Mouse (Mus musculus): ENCODE results near the gene Kpna7. TPM values are rescaled to one million over a fixed set of nuclear protein-coding genes. Genes with fewer than 3 reads are reported as not detected.

Kpna7 gene
- total and polyA plus RNA-seq, 3 experiments, result 0.35 to 2.2 TPM; not detected in 1

DNA sequence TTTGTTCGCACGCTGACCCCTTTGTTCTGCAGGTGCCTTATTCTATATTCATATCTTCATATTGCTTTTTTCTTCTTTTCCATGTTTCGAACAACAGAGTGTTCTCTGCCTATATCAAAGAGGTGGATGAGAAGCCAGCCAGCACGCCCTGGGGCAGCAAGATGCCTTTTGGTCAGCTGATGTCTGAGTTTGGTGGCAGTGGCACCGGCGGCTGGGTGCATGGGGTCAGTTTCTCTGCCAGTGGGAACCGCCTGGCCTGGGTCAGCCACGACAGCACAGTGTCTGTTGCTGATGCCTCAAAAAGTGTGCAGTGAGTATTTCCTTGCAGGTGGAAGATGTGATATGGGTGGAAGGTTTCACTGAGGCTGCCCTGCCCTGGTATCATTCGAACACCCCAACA lies 17.1 kb upstream of the Kpna7 start:
- no peaks in the 10 kb centered on the region for H3K9me3 ChIP-seq (replicated peaks; ENCODE audit: insufficient read depth, low read length)
- H3K9ac ChIP-seq (ENCODE audit: control insufficient read depth, low read depth, low read length, poor library complexity, severe bottlenecking), result no peak overlapping the region
- no peak overlapping the region for H3K4me3 ChIP-seq (ENCODE audit: control insufficient read depth in 1 of 2, insufficient read depth in 1 of 2, low read depth in 2 of 2, low read length in 2 of 2)
- no peaks in the 10 kb centered on the region for H3K79me2 ChIP-seq (ENCODE audit: control insufficient read depth, insufficient read depth, low read length, poor library complexity)
- no peak for DNase-seq (ENCODE audit: low read depth, low spot score)
- H3K4me1 ChIP-seq (ENCODE audit: control insufficient read depth in 1 of 2, insufficient read depth in 2 of 2, low read length in 2 of 2), result peaks cover 13 to 35% of the 10 kb centered on the region in 2 experiments
- TF ChIP-seq ZNF384 (IDR thresholded peaks at IDR 0.05; ENCODE audit: low read depth, low read length), result no peak
- no peak for TF ChIP-seq MEF2A (IDR thresholded peaks at IDR 0.05; ENCODE audit: extremely low read depth, insufficient replicate concordance, low read depth, low read length, poor library complexity, severe bottlenecking)
- no peak for TF ChIP-seq ZKSCAN1 (IDR thresholded peaks at IDR 0.05; ENCODE audit: low read depth, low read length)
- TF ChIP-seq TCF12 (IDR thresholded peaks at IDR 0.05; ENCODE audit: low read depth, low read length), result no peak
- TF ChIP-seq BHLHE40 (IDR thresholded peaks at IDR 0.05; ENCODE audit: borderline replicate concordance, low read depth, low read length), result no peak
- no peak for TF ChIP-seq CHD1 (IDR thresholded peaks at IDR 0.05; ENCODE audit: low read depth, low read length)
- TF ChIP-seq TBP (IDR thresholded peaks at IDR 0.05; ENCODE audit: low read depth, low read length), result no peak
- TF ChIP-seq UBTF (IDR thresholded peaks at IDR 0.05; ENCODE audit: borderline replicate concordance, insufficient read depth, low read depth, low read length), result no peak
- TF ChIP-seq HCFC1 (IDR thresholded peaks at IDR 0.05; ENCODE audit: low read depth, low read length), result no peak
- no peak for TF ChIP-seq GABPA (IDR thresholded peaks at IDR 0.05; ENCODE audit: low read depth, low read length)
- no peak for TF ChIP-seq ELF1 (IDR thresholded peaks at IDR 0.05; ENCODE audit: low read depth, low read length)
- no peak for TF ChIP-seq CTCF (IDR thresholded peaks at IDR 0.05 in 2 of 3, conservative IDR thresholded peaks at IDR 0.05 in 1 of 3; ENCODE audit: control insufficient read depth in 1 of 3, insufficient read depth in 1 of 3, low read depth in 2 of 3, low read length in 3 of 3, poor library complexity in 1 of 3, severe bottlenecking in 1 of 3)
- no peak for TF ChIP-seq RAD21 (IDR thresholded peaks at IDR 0.05; ENCODE audit: low read depth, low read length)
- TF ChIP-seq KAT2A (conservative IDR thresholded peaks at IDR 0.05; ENCODE audit: low read depth, low read length), result no peak
- TF ChIP-seq MAZ (IDR thresholded peaks at IDR 0.05; ENCODE audit: low read depth, low read length), result no peak
- no peaks in the 10 kb centered on the region for H3K27me3 ChIP-seq (ENCODE audit: control insufficient read depth in 1 of 2, insufficient read depth in 2 of 2, low read length in 2 of 2)
- no peak overlapping the region for H3K27ac ChIP-seq (ENCODE audit: control insufficient read depth, low read depth, low read length)
- peaks cover 28 to 31% of the 10 kb centered on the region in 2 experiments for H3K36me3 ChIP-seq (ENCODE audit: control insufficient read depth in 1 of 2, insufficient read depth in 2 of 2, low read length in 2 of 2)

- H3K27ac ChIP-seq (ENCODE audit: control insufficient read depth, low read depth, low read length), result peak overlapping the region; percentile 75
- H3K9me3 ChIP-seq (replicated peaks; ENCODE audit: insufficient read depth, low read length), result no peaks in the 10 kb centered on the region
- H3K4me3 ChIP-seq (ENCODE audit: control insufficient read depth in 1 of 2, insufficient read depth in 1 of 2, low read depth in 2 of 2, low read length in 2 of 2), result no peak overlapping the region
- H3K79me2 ChIP-seq (ENCODE audit: control insufficient read depth, insufficient read depth, low read length, poor library complexity), result no peaks in the 10 kb centered on the region
- H3K36me3 ChIP-seq (ENCODE audit: control insufficient read depth in 1 of 2, insufficient read depth in 2 of 2, low read length in 2 of 2), result peaks cover 23 to 52% of the 10 kb centered on the region in 2 experiments
- H3K27me3 ChIP-seq (ENCODE audit: control insufficient read depth in 1 of 2, insufficient read depth in 2 of 2, low read length in 2 of 2), result no peaks in the 10 kb centered on the region
- H3K9ac ChIP-seq (ENCODE audit: control insufficient read depth, low read depth, low read length, poor library complexity, severe bottlenecking), result no peak overlapping the region
- peak; percentile 96 for DNase-seq (ENCODE audit: low read depth, low spot score)
- H3K4me1 ChIP-seq (ENCODE audit: control insufficient read depth in 1 of 2, insufficient read depth in 2 of 2, low read length in 2 of 2), result peaks cover 17 to 36% of the 10 kb centered on the region in 2 experiments
- TF ChIP-seq TCF12 (IDR thresholded peaks at IDR 0.05; ENCODE audit: low read depth, low read length) (peak; percentile 89), RAD21 (IDR thresholded peaks at IDR 0.05; ENCODE audit: low read depth, low read length) (no peak), MYC (IDR thresholded peaks at IDR 0.05; ENCODE audit: low read depth, low read length) (peak; percentile 63), MYB (IDR thresholded peaks at IDR 0.05; ENCODE audit: low read depth, low read length) (peak; percentile 87), MXI1 (IDR thresholded peaks at IDR 0.05; ENCODE audit: low read depth, low read length) (peak; percentile 63; the same call in 1 of the 2 replicates), UBTF (IDR thresholded peaks at IDR 0.05; ENCODE audit: borderline replicate concordance, insufficient read depth, low read depth, low read length) (no peak), ZKSCAN1 (IDR thresholded peaks at IDR 0.05; ENCODE audit: low read depth, low read length) (no peak), BHLHE40 (IDR thresholded peaks at IDR 0.05; ENCODE audit: borderline replicate concordance, low read depth, low read length) (no peak), TBP (IDR thresholded peaks at IDR 0.05; ENCODE audit: low read depth, low read length) (peak; percentile 99), EP300 (IDR thresholded peaks at IDR 0.05; ENCODE audit: low read depth in 1 of 2, low read length in 2 of 2) (peak; percentile 94 to 97), RCOR1 (IDR thresholded peaks at IDR 0.05; ENCODE audit: low read depth, low read length) (peak; percentile 86), POLR2AphosphoS2 (IDR thresholded peaks at IDR 0.05; ENCODE audit: low read length) (peak; percentile 88), CTCF (IDR thresholded peaks at IDR 0.05 in 2 of 3, conservative IDR thresholded peaks at IDR 0.05 in 1 of 3; ENCODE audit: control insufficient read depth in 1 of 3, insufficient read depth in 1 of 3, low read depth in 2 of 3, low read length in 3 of 3, poor library complexity in 1 of 3, severe bottlenecking in 1 of 3) (peak in 1 of 3 experiments; percentile 36; a peak in 3 of 6 replicates), TAL1 (IDR thresholded peaks at IDR 0.05; ENCODE audit: low read length) (peak; percentile 86), POLR2A (IDR thresholded peaks at IDR 0.05; ENCODE audit: control insufficient read depth in 1 of 2, insufficient read depth in 1 of 2, low read depth in 1 of 2, low read length in 2 of 2, poor library complexity in 1 of 2) (peak in 1 of 2 experiments; percentile 64; a peak in 2 of 4 replicates), ETS1 (IDR thresholded peaks at IDR 0.05; ENCODE audit: low read depth, low read length) (peak; percentile 93), GATA1 (IDR thresholded peaks at IDR 0.05; ENCODE audit: low read depth, low read length) (peak; percentile 95), ELF1 (IDR thresholded peaks at IDR 0.05; ENCODE audit: low read depth, low read length) (no peak), MEF2A (IDR thresholded peaks at IDR 0.05; ENCODE audit: extremely low read depth, insufficient replicate concordance, low read depth, low read length, poor library complexity, severe bottlenecking) (no peak), JUND (IDR thresholded peaks at IDR 0.05; ENCODE audit: low read depth, low read length) (peak; percentile 67; the same call in 1 of the 2 replicates), MAFK (IDR thresholded peaks at IDR 0.05; ENCODE audit: borderline replicate concordance, low read depth, low read length) (peak; percentile 76), SIN3A (IDR thresholded peaks at IDR 0.05; ENCODE audit: low read length) (peak; percentile 79), HCFC1 (IDR thresholded peaks at IDR 0.05; ENCODE audit: low read depth, low read length) (no peak), KAT2A (conservative IDR thresholded peaks at IDR 0.05; ENCODE audit: low read depth, low read length) (no peak), CHD1 (IDR thresholded peaks at IDR 0.05; ENCODE audit: low read depth, low read length) (no peak)
These were observed 14.6 kb upstream of the Kpna7 start for GRCm38 (mm10) chr5:145098340-145098821.

All from MEL (cell line).